Mouse (Mus musculus) right cerebral cortex, postnatal 25 days (tissue): Measurements from ENCODE around the gene Pappa2.

Experiments used
- DNase-seq: peaks from one replicate; pipeline ENCODE4 v3.0.0; 2022

Gene Pappa2

DNA sequence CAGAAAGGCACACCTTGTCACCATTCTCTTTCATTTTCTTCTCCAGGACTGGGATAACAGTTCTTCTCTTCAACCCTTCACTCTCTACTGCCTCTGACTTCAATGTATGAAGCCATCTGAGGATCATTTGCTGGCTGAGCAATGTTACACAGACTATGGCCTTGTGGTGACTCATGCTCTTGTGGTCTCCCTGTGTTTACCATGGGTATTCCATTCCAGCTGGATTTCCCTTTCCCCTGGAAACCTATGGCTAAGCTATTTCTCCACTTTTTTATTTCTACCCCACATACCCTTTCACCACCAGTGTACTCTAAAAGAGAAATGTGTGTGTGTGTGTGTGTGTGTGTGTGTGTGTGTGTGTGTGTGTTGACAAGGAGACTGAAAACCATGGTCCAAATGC lies 83.0 kb downstream of the Pappa2 start:
- no peak for DNase-seq

DNA sequence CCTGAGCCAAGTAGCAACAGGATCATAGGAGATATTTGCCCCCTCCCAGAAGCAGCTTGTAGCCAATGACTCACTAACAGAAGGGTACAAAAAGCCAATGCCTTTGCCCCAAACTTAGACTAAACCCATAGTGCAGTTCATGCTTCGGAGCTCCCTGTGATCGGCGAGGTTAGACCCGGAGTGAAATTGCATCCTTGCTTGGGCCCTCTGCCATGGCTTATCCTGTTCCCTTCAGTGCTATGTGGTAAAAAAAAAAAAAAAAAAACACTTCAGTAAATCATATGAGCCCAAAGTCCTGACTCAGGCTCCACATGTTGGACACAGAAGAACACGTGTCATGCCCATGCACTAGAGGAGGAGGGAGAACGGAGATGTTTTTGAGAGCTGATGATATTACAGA lies 85.8 kb downstream of the Pappa2 start:
- no peak for DNase-seq

DNA sequence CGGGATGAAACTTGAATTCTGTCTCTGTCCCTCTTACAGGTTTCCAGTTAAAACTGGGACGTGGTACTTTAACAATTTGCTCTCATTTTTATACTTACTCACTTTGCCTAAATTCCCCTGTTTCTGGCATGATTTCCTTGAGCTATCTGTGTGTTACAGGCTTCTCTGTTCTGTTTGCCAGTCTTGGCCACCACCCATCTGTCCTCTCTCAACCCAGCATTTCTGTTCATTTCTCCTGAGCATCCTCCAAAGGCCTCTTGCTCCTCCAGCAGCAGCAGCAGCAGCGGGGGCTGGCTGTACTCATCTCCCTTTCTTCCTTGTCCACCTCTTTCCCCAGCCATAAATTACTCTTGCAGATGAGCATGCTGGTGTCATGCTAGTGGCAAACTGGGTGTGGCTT lies 104.8 kb downstream of the Pappa2 start:
- DNase-seq = no peak

DNA sequence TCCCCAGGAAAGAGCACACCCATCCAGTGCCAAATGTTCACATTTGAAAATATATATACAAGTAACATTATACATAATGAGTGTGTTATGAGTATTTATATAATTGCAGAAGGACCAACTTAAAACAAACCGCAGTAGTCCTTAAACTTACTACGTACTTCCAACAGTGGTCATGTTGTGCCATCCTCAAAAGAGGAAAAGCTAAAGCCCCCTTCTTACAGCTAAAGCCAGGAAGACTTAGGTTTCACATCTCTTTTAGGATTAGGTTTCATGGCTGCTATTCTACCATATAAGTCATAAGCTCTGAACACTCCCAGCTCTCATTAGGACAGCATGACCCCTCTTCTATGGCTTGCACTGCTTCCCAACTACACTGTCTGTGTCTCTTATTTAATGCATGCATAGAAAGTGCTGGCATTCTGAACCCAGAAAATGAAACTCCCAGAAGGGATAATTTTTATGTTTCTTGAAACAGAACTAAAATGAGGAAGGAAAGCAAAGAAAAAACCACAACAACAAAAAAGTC lies 105.7 kb downstream of the Pappa2 start:
- DNase-seq = no peak

DNA sequence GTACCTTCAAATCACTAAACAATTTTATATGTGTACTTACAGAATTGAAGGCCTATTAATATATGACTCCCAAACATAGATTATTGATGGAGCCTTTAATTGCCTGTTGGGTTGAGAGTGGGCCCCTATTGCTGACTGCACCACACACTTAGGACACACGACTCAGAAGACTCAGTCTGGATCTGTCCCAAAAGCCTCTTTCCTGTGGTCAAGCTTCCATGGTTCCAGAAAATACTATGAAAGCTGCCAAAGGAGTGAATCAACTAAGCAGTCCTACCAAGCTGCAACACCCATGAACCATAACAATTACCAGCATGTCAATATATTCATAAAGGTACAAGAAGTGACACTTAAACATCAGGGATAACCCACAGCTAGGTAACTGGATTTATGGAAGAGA lies 106.7 kb downstream of the Pappa2 start:
- DNase-seq = no peak

DNA sequence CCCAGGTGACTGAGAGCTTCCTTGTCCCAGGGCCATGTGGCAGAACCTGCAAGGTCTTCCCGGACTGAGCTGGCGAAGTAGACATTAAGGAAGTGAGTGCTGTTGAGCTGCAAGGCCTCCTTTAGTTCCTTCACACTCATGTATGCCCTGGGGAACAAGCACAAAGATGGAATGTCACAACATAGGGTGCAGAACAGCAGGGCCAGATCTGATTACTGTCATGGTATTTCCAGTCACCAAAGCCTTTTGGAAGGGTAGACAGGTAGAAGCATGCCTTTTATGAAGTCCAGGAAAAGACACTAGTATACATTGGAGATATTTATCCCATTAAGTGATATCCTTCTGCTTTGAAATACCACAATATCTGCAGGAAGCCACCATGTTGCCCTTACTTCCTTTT lies 108.9 kb downstream of the Pappa2 start:
- DNase-seq = no peak

DNA sequence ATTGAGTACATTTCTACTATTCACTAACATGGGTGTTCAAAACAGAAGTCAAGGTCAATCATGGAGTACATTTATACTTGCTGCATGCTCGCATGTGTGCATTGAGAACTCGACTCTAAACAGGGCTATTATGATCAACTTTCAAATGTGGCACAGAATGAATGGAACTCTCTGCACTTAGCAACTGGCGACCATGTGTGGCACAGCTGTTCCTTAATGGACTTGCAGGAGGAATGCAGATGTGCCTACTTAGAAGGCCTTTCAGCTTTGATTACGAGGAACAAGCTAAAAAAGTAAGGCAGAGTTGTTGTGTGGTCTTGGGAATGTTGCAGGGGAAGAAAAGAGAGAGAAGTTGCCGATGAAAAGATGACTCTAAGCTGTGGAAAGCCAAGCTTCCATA lies 120.1 kb downstream of the Pappa2 start:
- no peak for DNase-seq

DNA sequence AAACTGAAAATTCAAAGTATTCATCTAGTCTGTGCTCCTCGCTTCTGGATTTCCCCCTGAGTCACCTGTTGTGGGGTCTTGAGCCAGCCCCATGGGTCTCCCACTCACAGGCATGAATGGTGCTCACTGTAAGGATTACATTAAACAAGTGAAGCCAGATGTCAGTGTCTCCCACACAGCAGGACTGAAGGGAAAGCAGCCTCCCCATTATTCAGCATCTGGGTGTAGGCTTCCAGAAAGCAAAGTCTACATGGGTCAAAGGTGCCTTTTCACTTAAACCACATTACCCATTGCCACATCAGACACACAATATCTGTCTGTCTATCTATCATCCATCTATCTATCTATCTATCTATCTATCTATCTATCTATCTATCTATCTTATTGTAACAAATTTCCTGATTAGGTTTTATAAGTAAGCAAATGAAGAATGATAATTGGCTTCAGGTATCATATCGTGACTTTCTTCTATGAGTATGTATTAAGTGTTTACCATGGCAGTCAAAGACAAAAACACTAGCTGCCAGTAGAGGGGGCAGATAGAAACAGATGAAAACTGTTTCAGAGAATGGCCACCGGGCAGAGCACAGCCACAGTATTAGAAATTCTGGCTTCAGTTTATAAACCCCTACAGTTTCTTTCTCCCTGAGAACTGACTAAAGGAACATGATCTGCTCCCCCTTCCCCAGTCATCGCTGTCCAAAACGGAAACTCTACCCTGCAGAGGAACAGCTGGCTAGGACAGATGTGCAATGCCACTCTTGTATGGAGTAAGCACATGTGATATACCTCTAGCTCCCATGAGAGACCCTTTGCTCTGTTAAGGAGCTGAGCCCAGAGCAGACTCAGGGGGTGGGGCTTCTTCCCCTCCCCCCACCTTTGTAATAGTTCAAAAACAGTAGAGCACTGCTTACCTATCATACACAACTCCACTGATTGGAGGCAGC lies 126.1 kb downstream of the Pappa2 start:
- DNase-seq = no peak

DNA sequence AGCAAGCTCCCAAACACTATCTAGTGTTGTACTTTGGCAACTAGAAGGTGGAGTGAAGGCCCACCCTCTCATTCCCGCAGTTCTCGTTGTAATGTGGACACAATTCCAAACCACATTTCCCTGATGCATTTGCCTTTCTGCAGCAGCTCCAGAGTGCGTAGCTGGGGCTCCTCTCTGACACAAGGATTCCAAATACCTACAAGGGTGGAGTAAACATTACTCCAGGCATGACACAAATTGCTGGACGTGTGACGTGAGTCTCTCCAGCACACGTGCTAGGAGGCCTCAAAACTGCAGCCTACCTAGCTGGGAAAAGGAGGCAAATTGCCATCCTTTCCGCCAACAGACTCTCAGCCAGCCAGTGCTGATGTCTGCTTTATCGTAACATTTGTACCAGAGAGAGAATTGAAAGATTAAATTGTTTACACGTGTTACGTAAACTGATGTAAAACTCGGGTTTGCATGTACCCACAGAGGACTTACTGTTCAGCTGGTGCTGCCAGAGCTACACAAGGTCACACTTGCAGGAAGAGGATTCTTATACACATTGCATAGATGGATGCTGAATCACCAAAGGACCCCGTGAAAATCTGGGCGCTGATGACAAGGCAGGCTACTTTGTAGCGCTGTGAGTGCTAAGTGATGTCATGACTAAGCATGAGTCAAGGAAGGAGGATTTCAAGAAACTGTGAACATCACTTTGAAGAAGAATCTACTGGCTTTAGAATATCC lies 127.3 kb downstream of the Pappa2 start:
- peak; percentile 6 for DNase-seq

DNA sequence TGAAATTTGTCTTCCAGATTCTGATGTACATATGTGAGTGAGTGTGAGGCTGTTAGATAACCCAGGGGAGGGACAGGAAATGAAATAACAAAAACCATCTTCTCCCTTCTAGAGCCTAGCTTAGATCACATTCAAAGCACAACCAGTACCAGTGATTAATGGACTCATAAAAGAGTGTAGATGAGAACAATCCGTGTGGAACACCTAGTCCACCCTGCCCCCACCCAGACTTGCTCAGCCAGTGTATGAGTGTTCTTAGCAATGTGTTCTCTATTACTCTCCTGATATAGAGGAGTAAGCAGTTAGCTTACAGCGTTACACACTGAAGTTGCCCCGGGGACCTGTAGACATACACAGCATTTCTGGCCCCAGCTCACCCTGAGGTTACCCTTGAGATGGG lies 129.8 kb downstream of the Pappa2 start:
- no peak for DNase-seq

DNA sequence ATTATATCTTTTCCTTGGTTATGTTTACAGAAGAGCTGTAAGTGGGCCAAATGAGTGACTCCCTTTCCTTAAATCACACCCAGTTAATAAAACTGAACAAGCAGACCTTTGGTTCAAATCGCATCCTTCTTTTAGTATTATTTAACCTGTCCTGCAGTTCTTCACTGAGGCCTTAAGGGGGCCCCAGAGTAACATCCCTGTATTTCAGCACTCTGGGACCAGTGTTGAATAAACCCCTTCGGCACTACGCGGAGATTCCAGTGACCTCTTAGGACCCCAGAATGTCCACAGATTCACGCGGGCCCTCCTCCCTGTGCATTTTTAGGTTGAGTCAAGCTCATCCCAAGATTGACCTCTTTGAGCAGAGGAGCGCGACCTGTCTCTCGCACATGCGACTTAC lies 135.7 kb downstream of the Pappa2 start:
- DNase-seq = no peak

DNA sequence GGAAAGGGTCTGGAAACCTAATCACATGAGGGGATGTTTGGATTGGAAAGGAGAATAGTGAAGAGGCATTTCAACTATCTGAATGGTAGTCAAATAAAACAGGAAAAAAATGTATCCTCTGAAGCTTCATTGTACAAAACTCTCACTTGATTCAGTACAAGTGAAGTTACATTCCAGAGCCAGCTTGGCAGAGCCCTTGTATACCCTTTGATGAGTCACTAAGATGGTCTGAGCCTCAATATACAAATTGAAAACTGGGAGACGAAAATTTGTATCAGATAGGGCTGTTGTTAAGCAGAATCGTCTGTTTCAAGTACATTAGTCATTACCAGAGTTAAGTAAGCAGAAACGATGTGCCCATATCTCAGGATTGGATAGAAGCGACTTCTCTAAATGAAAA lies 143.1 kb downstream of the Pappa2 start:
- no peak for DNase-seq

DNA sequence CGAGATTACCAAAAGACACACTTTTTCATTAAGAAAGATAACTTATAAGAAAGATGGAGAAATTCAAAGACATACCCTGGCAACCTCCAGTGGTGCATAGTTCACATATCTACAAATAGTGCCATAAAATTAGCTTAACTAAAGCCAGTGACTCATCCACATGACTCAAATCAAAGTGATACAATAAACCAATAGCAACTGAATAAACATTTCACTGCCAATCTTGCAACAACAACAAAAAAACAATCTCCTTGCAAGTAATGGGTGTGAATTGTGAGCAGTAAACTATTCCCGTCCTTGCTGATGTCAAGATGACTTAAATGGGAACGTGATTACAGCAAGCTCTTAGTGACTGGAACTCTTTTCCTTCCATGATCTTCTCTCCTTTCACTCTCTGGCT lies 150.1 kb downstream of the Pappa2 start:
- no peak for DNase-seq

DNA sequence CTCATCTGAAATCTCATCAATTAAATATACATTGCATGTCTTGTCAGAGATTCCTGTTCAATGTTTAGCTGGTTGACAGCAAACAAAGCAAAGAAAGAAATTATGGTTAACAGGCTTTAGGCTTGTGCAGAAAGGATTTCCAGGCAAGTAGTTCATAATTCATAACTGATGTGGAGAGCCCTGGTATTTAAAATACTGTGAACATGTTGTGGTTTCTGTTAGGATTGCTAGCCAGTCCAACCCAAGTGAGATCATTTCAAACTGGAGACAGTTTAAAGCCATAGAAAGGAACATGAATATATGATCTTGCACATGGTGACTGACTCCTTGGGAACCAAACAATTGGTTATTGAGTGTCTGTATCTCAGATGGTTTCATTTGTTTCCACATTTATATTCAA lies 152.4 kb downstream of the Pappa2 start:
- no peak for DNase-seq

DNA sequence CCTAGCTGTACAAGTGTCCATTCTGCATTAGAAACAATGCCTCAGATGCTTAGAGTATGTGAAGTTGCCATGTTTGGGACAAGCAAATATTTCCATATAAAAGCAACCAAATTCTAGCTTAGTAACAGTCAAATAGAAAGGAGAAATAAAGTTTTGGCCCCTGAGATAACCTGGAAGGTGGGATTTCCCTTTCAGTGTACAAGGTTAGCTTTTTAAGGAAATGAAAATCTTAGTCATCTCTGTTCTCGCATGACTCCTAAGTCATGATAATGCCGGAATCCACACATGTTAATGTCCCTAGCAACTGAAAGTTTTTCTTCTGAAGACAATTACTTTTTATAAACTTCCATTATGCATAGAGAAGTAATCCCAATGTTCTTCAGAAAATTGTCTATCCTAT lies 160.6 kb downstream of the Pappa2 start:
- no peak for DNase-seq

DNA sequence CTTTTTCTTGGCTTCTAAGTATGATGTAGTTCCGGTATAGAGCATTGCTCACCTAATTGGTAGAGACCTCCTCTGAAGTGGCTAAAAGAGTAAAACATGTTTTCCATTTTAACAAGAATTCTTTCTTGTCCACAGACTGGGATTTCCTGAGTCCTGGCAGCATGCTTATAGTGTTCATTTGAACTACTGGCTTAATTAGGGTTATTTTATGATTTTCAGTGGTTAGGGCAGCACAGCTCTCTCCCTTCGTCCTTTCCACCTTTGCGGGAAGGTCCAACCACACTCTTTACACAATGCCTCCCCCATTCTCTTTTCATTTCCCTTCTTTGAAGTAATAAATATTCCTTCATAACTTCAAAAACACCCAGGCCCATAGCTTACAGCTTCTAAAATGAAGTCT lies 163.8 kb downstream of the Pappa2 start:
- no peak for DNase-seq

DNA sequence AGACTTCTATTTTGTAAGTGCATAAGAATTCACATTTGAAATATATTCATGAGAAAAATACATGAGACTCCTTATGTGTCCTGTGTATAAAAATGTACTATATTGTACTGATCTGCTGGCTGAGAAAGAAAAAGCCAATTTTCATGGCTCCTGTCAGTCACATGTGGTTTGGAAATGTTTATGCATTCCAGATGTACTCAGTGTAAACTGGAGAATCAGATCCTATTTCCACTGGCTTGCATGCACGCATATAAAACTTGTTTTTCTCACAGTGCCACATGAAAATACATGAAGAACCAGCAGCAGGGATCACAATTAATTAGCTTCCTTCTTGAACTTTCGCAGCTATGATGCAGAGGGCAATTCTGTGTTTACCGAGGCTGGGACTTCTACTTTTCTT lies 168.4 kb downstream of the Pappa2 start:
- no peak for DNase-seq

DNA sequence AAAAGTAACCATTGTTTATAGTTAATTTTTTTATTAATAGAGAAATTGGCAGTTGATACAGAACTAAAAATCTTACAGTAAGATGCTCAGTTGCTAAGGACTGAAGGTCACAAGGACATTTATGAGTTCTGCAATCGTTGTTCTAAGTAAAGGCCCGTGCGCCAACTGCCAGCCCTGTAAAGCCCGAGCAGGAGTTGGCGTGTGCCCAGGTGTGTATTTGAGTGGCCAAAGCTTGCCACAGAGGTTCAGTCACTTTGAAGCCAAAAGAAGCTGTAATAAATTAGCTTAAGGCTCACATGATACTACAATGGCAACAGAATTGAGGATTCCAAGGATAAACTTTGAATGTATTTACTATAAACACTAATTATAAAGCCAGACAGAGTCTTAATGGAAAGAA lies 204.8 kb downstream of the Pappa2 start:
- no peak for DNase-seq

DNA sequence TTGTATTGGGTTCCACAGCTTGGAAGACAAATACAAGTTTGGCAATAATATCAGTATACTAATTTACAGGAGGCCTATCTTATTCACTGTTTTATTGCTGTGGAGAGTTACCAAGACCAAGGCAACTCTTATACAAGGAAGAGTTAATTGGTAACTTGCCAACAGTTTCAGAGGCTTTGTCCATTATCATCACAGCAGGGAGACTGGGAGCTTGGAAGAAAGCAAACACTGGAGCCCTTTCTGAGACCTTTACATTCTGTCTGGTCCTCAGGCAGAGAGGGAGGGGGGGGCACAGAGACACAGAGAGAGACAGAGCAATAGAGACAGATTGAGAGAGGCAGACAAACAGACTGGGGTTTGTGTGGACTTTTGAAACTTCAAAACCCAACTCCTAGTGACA lies 207.2 kb downstream of the Pappa2 start:
- DNase-seq = no peak

DNA sequence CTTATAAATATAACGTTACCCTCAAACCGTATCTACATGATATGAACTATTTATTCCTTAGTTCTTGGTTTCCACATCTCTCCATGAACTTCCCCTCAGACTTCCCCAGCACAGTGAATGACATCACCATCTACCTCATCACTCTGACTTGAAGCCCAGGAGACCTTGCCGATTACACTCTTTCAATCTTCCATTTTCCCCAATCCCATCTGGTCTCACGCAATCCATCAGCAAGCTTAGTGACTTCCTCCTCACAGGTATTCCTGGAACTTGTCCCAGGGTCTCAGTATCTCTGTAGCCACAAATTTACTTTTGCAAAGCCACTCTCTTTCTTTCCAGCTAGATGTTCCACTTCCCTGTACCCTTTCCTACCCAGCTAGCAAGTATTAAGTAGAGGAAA lies 209.5 kb downstream of the Pappa2 start:
- DNase-seq = no peak

DNA sequence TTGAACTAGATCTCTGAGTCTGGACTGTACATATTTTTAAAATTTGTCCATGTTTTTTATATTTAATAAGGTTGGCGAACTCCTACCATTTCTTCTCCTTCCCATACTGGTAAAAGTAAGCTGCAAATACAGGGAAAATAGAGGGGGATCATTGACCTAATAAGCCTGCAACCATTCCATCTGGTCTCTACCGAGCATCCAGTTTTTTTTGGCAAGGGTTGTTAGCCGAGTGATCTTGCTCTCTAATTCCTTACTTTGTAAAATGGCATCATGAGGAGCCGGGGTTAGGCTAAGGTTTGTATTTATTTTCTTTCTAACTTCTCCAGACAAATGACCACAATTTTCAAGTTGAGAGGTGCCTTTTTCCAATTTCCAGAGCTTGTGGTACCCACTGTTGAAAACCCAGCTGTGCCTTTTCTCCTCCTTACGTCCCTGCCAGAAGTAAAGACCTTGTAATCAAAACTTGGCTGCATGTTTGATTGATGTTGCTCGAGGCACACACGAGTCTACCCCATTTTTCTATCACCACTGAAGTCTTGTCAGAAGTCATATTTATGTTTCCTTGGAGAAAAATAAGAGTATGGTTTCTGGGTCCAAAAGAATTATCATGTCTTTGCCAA lies 210.1 kb downstream of the Pappa2 start:
- DNase-seq = no peak

DNA sequence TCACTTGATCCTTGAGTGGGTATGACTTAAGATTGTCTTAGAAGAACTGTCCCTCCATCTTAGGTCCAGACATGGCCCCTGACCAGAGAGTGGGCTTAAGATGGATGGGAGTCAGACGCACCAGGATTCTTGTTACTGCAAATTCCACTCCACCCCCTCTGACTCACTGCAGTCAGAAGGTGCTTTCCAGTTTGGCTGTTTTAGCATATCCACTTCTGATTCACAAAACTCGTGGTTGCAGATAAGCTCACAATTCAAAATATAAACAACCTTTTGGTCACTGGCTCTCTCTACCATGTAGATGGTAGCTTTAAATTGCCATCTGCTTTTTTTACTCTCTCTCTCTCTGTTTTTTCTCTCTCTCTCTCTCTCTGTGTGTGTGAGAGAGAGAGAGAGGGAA lies 214.4 kb downstream of the Pappa2 start:
- DNase-seq = no peak

DNA sequence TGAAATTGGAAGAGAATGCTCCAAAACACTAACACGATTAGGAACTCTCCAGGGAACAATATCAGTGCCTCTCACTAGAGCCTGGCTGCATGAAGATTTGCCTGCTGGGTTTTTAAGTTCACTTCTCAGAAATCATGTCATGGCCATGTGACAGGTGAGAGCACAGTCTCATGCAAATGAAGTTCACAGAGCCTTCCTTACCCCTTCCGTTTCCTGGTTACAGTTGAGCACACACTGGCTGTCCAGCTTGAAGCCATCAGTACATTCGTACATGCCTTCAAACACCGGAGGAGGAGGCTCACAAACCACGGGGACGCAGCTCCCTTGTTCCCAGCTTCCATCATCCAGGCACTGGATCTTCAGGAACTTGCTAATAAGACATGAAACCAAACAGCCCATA lies 215.6 kb downstream of the Pappa2 start:
- no peak for DNase-seq

DNA sequence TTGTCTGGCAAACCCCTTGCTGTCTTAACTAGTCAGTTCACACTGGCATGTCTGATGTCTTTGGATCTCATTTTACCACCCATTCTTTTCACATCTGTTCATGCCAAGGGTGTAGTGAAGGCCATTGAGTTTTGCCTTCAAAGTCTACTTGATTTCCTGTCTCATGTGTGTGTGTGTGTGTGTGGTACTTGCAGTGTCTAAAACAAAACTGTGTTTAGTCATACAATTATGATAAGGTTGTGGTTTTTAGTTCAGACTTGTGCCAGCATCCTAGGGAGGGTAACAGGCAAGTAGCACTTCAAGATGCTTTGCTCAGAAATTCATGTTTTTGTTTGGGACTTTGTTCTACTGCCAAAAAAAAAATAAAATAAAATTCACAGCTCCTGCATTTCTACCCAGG lies 216.1 kb downstream of the Pappa2 start:
- no peak for DNase-seq
